In the genomic region with DNA sequence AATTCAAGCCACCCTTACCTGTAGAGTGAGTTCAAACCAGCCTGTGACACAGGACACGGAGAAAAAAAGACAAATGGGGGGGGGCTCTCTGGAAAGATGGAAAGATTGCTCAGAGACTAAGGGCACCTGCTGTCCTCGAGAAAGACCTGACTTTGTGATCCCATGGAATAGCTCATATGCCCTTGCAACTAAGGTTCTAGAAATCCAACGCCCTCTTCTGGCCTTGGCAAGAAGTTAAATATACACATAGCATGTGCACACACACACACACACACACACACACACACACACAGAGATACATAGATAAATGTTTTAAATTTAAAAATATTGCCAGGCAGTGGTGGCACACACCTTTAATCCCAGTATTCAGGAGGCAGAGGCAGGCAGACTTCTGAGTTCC, we compare ENCODE assay signal across 8 mouse cellular contexts. TPM values are rescaled to one million over a fixed set of nuclear protein-coding genes. Genes with fewer than 3 reads are reported as not detected.
DNase-seq lines count a peak whose midpoint lies in the region; ATAC-seq and TF ChIP-seq lines count a peak whose summit lies in the region.

No protein-coding gene starts in this region.

- H3K4me1 ChIP-seq in forebrain, embryonic 16.5 days (replicated peaks; ENCODE audit: control insufficient read depth, insufficient read depth, low read length): peaks cover 19% of the 10 kb centered on the region
- peaks cover 23% of the 10 kb centered on the region for H3K4me1 ChIP-seq in midbrain, embryonic 10.5 days

- H3K9me3 ChIP-seq in forebrain, embryonic 16.5 days (ENCODE audit: control insufficient read depth, low read length): no peaks in the 10 kb centered on the region
- no peaks in the 10 kb centered on the region for H3K9me3 ChIP-seq in midbrain, embryonic 10.5 days (replicated peaks)

- intact Hi-C loops in gastrocnemius, adult 2 months (cut with DNase I): no loop called here
- intact Hi-C loops in gastrocnemius, postnatal 36 days (cut with DNase I): no loop called here
- intact Hi-C loops in left cerebral cortex, postnatal 36 days (cut with DNase I): no loop called here

- no peak for TF ChIP-seq CTCF in gastrocnemius, adult 2 months (IDR thresholded peaks at IDR 0.05)

- WGBS in forebrain, embryonic 16.5 days: 51% methylated on average over 3 of the region's 3 CpGs
- 44% methylated on average over 3 of the region's 3 CpGs for WGBS in midbrain, embryonic 10.5 days

- peak overlapping the region; percentile 76 for H3K9ac ChIP-seq in forebrain, embryonic 16.5 days (replicated peaks; ENCODE audit: low read depth, low read length)

- H3K4me2 ChIP-seq in forebrain, embryonic 16.5 days (ENCODE audit: low read length): peak overlapping the region; percentile 78

- no peak for ATAC-seq in forebrain, embryonic 16.5 days

- no peak overlapping the region; the same call in 1 of the 2 replicates for H3K27ac ChIP-seq in gastrocnemius, adult 2 months
- no peak overlapping the region for H3K27ac ChIP-seq in forebrain, embryonic 16.5 days (ENCODE audit: low read length)
- H3K27ac ChIP-seq in midbrain, embryonic 10.5 days (replicated peaks): peak overlapping the region; percentile 96

- H3K36me3 ChIP-seq in forebrain, embryonic 16.5 days (ENCODE audit: control insufficient read depth, insufficient read depth): no peaks in the 10 kb centered on the region
- no peaks in the 10 kb centered on the region for H3K36me3 ChIP-seq in midbrain, embryonic 10.5 days

- H3K27me3 ChIP-seq in forebrain, embryonic 16.5 days (replicated peaks; ENCODE audit: control insufficient read depth, insufficient read depth, low read length): no peaks in the 10 kb centered on the region
- no peaks in the 10 kb centered on the region for H3K27me3 ChIP-seq in midbrain, embryonic 10.5 days (ENCODE audit: low read depth, poor library complexity, severe bottlenecking)

- no peak for DNase-seq in gastrocnemius, adult 2 months
- no peak for DNase-seq in gastrocnemius, postnatal 36 days
- DNase-seq in CD4-positive helper T cell, adult 2 months (ENCODE audit: low read depth, low spot score): peak; percentile 37
- no peak for DNase-seq in midbrain, embryonic 10.5 days (ENCODE audit: low spot score)
- no peak for DNase-seq in urinary bladder, postnatal 14 days (ENCODE audit: low spot score)
- DNase-seq in left cerebral cortex, postnatal 36 days (ENCODE audit: low spot score in 2 of 2): no peak
- no peak for DNase-seq in frontal cortex, adult 2 months (ENCODE audit: extremely low spot score in 1 of 2, low spot score in 1 of 2)

- peak overlapping the region; percentile 92 for H3K4me3 ChIP-seq in gastrocnemius, adult 2 months
- peak overlapping the region; percentile 75 for H3K4me3 ChIP-seq in forebrain, embryonic 16.5 days (replicated peaks; ENCODE audit: low read length)
- peak overlapping the region; percentile 82 for H3K4me3 ChIP-seq in midbrain, embryonic 10.5 days

RNA-seq across cellular contexts. Expression of a gene that starts 0.9 kb away (rescaled TPM):
- total RNA-seq in gastrocnemius, adult 2 months (2021): 1 to 10 TPM; 8.9 to 9.5 TPM
- total RNA-seq in gastrocnemius, postnatal 36 days (2021): 1 to 10 TPM; 5.3 to 7.5 TPM
- polyA plus RNA-seq in forebrain, embryonic 16.5 days (2015; fragmentation: Nextera tagmentation; extraction: Ambion mirVana): 41.1 and 51.0 TPM in 2 replicates
- polyA plus RNA-seq in midbrain, embryonic 10.5 days (2016; fragmentation: Nextera tagmentation; extraction: Ambion mirVana): 12.9 and 16.5 TPM in 2 replicates
- total RNA-seq in left cerebral cortex, postnatal 36 days (2021): 100 to 1,000 TPM; 116 to 140 TPM
- polyA plus RNA-seq in frontal cortex, adult 2 months (2012; rRNA removed): 103 and 110 TPM in 2 replicates

RNA-seq across cellular contexts. Expression of a gene that starts 36.5 kb away (rescaled TPM):
- total RNA-seq in gastrocnemius, adult 2 months (2021): 1 to 10 TPM; 6.7 to 8.5 TPM
- total RNA-seq in gastrocnemius, postnatal 36 days (2021): 1 to 10 TPM; 6.8 to 7.5 TPM
- polyA plus RNA-seq in forebrain, embryonic 16.5 days (2015; fragmentation: Nextera tagmentation; extraction: Ambion mirVana): 23.1 and 26.2 TPM in 2 replicates
- 16.9 and 20.7 TPM in 2 replicates for polyA plus RNA-seq in midbrain, embryonic 10.5 days (2016; fragmentation: Nextera tagmentation; extraction: Ambion mirVana)
- total RNA-seq in left cerebral cortex, postnatal 36 days (2021): 10 to 100 TPM; 43.6 to 44.6 TPM
- polyA plus RNA-seq in frontal cortex, adult 2 months (2012; rRNA removed): 59.4 and 59.6 TPM in 2 replicates

RNA-seq across cellular contexts. Expression of a gene that starts 46.9 kb away (rescaled TPM):
- total RNA-seq in gastrocnemius, adult 2 months (2021): not detected
- not detected for total RNA-seq in gastrocnemius, postnatal 36 days (2021)
- polyA plus RNA-seq in forebrain, embryonic 16.5 days (2015; fragmentation: Nextera tagmentation; extraction: Ambion mirVana): 74.9 and 90.8 TPM in 2 replicates
- polyA plus RNA-seq in midbrain, embryonic 10.5 days (2016; fragmentation: Nextera tagmentation; extraction: Ambion mirVana): 7.9 and 8.3 TPM in 2 replicates
- 100 to 1,000 TPM; 279 to 317 TPM for total RNA-seq in left cerebral cortex, postnatal 36 days (2021)
- polyA plus RNA-seq in frontal cortex, adult 2 months (2012; rRNA removed): 263 and 277 TPM in 2 replicates

RNA-seq across cellular contexts. Expression of a gene that starts 52.7 kb away (rescaled TPM):
- total RNA-seq in gastrocnemius, adult 2 months (2021): 1 to 10 TPM; 2.5 to 3.2 TPM
- total RNA-seq in gastrocnemius, postnatal 36 days (2021): 1 to 10 TPM; 3.4 to 3.8 TPM
- polyA plus RNA-seq in forebrain, embryonic 16.5 days (2015; fragmentation: Nextera tagmentation; extraction: Ambion mirVana): 6.1 and 8.2 TPM in 2 replicates
- polyA plus RNA-seq in midbrain, embryonic 10.5 days (2016; fragmentation: Nextera tagmentation; extraction: Ambion mirVana): 0.42 and 2.3 TPM in 2 replicates
- 1 to 10 TPM; 4.1 to 4.6 TPM for total RNA-seq in left cerebral cortex, postnatal 36 days (2021)
- polyA plus RNA-seq in frontal cortex, adult 2 months (2012; rRNA removed): 1.8 and 3.4 TPM in 2 replicates

Comparison
In these comparisons a context has a peak if more than half of its experiments do, and no peak if none do; other contexts are left out.
1. RNA of a gene that starts 0.9 kb away (total RNA-seq): 116 to 140 TPM in left cerebral cortex, postnatal 36 days; 8.9 to 9.5 TPM in gastrocnemius, adult 2 months and 5.3 to 7.5 TPM in gastrocnemius, postnatal 36 days; every median in the first group is over 10 times any median in the second.
2. RNA of a gene that starts 36.5 kb away (total RNA-seq): 43.6 to 44.6 TPM in left cerebral cortex, postnatal 36 days; 6.7 to 8.5 TPM in gastrocnemius, adult 2 months and 6.8 to 7.5 TPM in gastrocnemius, postnatal 36 days; every median in the first group is over 4 times any median in the second.
3. RNA of a gene that starts 46.9 kb away (total RNA-seq): 279 to 317 TPM in left cerebral cortex, postnatal 36 days; not detected in gastrocnemius, adult 2 months and not detected in gastrocnemius, postnatal 36 days; every median in the first group is over 100 times any median in the second.
4. Peak in every context shown above with its lines, with median percentiles within 50 percentile points of each other: H3K4me3 ChIP-seq.